Mouse (Mus musculus): ENCODE measurements around the gene Casc1.

Gene Casc1

GRCm38 (mm10) chr6:145210816-145211338 is at the start of gene Casc1, which contains the start of gene Etfrf1:
Casc1 (minus strand) TSS chr6:145211005.
Etfrf1 (plus strand) TSS chr6:145211134.
- DNase-seq: peak; percentile 97

GRCm38 (mm10) chr6:145256701-145257073 is 45.9 kb upstream of the Casc1 start:
- no peak for DNase-seq

- DNase-seq: no peak
These were observed 45.3 kb upstream of the Casc1 start for GRCm38 (mm10) chr6:145255952-145256700.

- peak; percentile 31 for DNase-seq
These were observed 40.0 kb upstream of the Casc1 start for GRCm38 (mm10) chr6:145250820-145251219.

- peak; percentile 97 for DNase-seq
These were observed 39.5 kb upstream of the Casc1 start, which contains the start of gene Kras for GRCm38 (mm10) chr6:145250185-145250791. Kras (minus strand) TSS chr6:145250239.

- DNase-seq: peak; percentile 81
These were observed 38.7 kb upstream of the Casc1 start for GRCm38 (mm10) chr6:145249291-145250184.

GRCm38 (mm10) chr6:145247886-145248285 is 37.1 kb upstream of the Casc1 start:
- no peak for DNase-seq

- no peak for DNase-seq
These were observed 36.0 kb upstream of the Casc1 start for GRCm38 (mm10) chr6:145246841-145247240.

- DNase-seq: no peak
These were observed 31.7 kb upstream of the Casc1 start for GRCm38 (mm10) chr6:145242521-145242920.

GRCm38 (mm10) chr6:145240285-145240684 is 29.5 kb upstream of the Casc1 start:
- DNase-seq: no peak

- DNase-seq: no peak
These were observed 26.3 kb upstream of the Casc1 start for GRCm38 (mm10) chr6:145237148-145237547.

- DNase-seq: no peak
These were observed 24.6 kb upstream of the Casc1 start for GRCm38 (mm10) chr6:145235367-145235766.

GRCm38 (mm10) chr6:145234391-145234790 is 23.6 kb upstream of the Casc1 start:
- DNase-seq: no peak

GRCm38 (mm10) chr6:145226296-145226695 is 15.5 kb upstream of the Casc1 start:
- DNase-seq: no peak

- no peak for DNase-seq
These were observed 13.4 kb upstream of the Casc1 start for GRCm38 (mm10) chr6:145224246-145224645.

GRCm38 (mm10) chr6:145215826-145216225 is 5.0 kb upstream of the Casc1 start:
- DNase-seq: no peak

- DNase-seq: no peak
These were observed 3.1 kb upstream of the Casc1 start for GRCm38 (mm10) chr6:145213916-145214315.

GRCm38 (mm10) chr6:145211376-145212305 is 836 bp upstream of the Casc1 start:
- DNase-seq: no peak

GRCm38 (mm10) chr6:145210056-145210680 is 637 bp downstream of the Casc1 start:
- DNase-seq: no peak

GRCm38 (mm10) chr6:145205142-145205541 is 5.7 kb downstream of the Casc1 start:
- no peak for DNase-seq

GRCm38 (mm10) chr6:145204440-145204839 is 6.4 kb downstream of the Casc1 start:
- DNase-seq: no peak
